Mouse (Mus musculus): Measurements from ENCODE around the gene Prkch. TPM values are rescaled to one million over a fixed set of nuclear protein-coding genes. Genes with fewer than 3 reads are reported as not detected.
A peak's percentile ranks its signal among the peaks of the same experiment; 100 is the strongest.

The Prkch gene
- polyA plus RNA-seq, 1 experiment: 12.5 TPM

DNA sequence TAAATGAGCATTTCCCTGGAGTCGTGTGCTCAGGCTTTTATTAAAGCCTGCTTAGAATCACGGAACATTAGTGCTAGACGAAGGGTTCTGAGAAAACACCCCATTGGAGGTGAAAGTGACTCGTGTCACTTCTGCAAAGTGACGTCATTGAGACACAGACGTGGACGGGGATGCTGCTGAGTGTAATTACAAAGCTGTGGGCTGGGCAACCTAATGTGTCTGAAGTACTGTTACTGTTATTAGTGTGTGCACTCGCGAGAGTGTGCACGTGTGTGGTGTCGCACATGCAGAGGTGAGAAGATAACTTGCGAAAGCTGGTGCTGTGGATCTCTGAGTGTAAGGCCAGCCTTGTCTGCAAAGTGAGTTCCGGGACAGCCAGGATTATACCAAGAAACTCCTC is 56.6 kb downstream of the Prkch start:
- no peak for DNase-seq (ENCODE audit: low read depth in 1 of 2, low spot score in 2 of 2)
- Histone ChIP-seq H3K27ac (ENCODE audit: insufficient read depth, low read length) (no peak overlapping the region), H3K4me1 (ENCODE audit: control insufficient read depth, insufficient read depth, insufficient read length) (0 out of 2 replicates have a peak, but pooled peaks cover 3% of the 10 kb centered on the region), H3K27me3 (ENCODE audit: control insufficient read depth, insufficient read depth, low read length) (no peaks in the 10 kb centered on the region), H3K36me3 (ENCODE audit: control insufficient read depth, insufficient read depth, low read length) (no peaks in the 10 kb centered on the region), H3K4me3 (ENCODE audit: extremely low read depth, insufficient read depth, insufficient read length) (no peak overlapping the region)
- no peak for TF ChIP-seq CTCF (IDR thresholded peaks at IDR 0.05; ENCODE audit: extremely low read depth, insufficient read depth, insufficient read length, insufficient replicate concordance)
- 82% methylated on average over 13 of the region's 13 CpGs for WGBS

DNA sequence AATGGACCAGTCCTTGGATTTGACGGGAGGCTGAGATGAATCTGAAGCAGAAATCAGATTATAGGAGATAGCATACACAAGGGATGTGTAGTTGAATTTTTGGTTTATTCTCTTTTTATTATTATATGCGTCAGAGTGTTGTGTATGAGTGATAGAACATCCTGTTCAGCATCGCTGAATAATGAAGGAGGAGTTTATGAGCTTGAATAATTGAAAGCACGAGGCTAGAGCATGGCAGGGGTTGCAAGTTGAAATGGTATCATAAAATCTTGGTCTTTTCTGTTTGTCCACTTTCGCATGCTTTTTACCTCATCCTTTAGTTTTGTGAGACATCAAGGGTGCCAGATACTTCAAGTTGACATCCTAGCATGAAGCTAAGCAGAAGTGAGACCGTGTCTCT is 60.6 kb downstream of the Prkch start:
- WGBS: 76% methylated on average over 6 of the region's 6 CpGs
- Histone ChIP-seq H3K4me1 (ENCODE audit: control insufficient read depth, insufficient read depth, insufficient read length) (0 out of 2 replicates have a peak, but pooled peaks cover 3% of the 10 kb centered on the region), H3K4me3 (ENCODE audit: extremely low read depth, insufficient read depth, insufficient read length) (no peak overlapping the region), H3K27ac (ENCODE audit: insufficient read depth, low read length) (no peak overlapping the region), H3K36me3 (ENCODE audit: control insufficient read depth, insufficient read depth, low read length) (no peaks in the 10 kb centered on the region), H3K27me3 (ENCODE audit: control insufficient read depth, insufficient read depth, low read length) (no peaks in the 10 kb centered on the region)
- no peak for TF ChIP-seq CTCF (IDR thresholded peaks at IDR 0.05; ENCODE audit: extremely low read depth, insufficient read depth, insufficient read length, insufficient replicate concordance)
- DNase-seq (ENCODE audit: low read depth in 1 of 2, low spot score in 2 of 2): no peak

DNA sequence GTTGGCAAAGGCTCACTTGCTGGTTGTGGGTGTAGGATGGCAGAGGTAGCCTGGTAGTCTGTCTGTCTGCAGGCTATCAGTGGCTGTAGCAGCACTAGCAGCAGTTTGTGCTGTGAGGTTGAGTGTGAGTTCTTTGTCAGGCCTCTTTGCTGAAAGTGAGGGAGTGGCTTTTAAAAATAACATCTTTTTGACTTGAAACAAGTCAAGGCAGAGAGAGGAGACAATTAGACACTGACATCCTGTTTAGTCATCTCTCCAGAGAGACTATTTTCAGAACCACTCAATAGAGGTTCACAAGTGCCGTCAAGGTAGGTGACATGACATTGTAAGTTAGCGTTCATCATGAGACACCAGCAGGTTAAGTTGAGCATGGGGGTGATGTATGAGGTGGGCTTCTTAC is 63.1 kb downstream of the Prkch start:
- TF ChIP-seq CTCF (IDR thresholded peaks at IDR 0.05; ENCODE audit: extremely low read depth, insufficient read depth, insufficient read length, insufficient replicate concordance) (no peak), POLR2A (IDR thresholded peaks at IDR 0.05; ENCODE audit: low read depth, low read length) (no peak)
- WGBS: 42% methylated on average over 2 of the region's 2 CpGs
- no peak for DNase-seq (ENCODE audit: low read depth in 1 of 2, low spot score in 2 of 2)
- H3K27ac ChIP-seq (ENCODE audit: insufficient read depth, low read length): peak overlapping the region; percentile 56; the same call in 1 of the 2 replicates
- 0 out of 2 replicates have a peak, but pooled peaks cover 3% of the 10 kb centered on the region for H3K4me1 ChIP-seq (ENCODE audit: control insufficient read depth, insufficient read depth, insufficient read length)
- H3K4me3 ChIP-seq (ENCODE audit: extremely low read depth, insufficient read depth, insufficient read length): no peak overlapping the region
- H3K36me3 ChIP-seq (ENCODE audit: control insufficient read depth, insufficient read depth, low read length): no peaks in the 10 kb centered on the region
- H3K27me3 ChIP-seq (ENCODE audit: control insufficient read depth, insufficient read depth, low read length): no peaks in the 10 kb centered on the region

DNA sequence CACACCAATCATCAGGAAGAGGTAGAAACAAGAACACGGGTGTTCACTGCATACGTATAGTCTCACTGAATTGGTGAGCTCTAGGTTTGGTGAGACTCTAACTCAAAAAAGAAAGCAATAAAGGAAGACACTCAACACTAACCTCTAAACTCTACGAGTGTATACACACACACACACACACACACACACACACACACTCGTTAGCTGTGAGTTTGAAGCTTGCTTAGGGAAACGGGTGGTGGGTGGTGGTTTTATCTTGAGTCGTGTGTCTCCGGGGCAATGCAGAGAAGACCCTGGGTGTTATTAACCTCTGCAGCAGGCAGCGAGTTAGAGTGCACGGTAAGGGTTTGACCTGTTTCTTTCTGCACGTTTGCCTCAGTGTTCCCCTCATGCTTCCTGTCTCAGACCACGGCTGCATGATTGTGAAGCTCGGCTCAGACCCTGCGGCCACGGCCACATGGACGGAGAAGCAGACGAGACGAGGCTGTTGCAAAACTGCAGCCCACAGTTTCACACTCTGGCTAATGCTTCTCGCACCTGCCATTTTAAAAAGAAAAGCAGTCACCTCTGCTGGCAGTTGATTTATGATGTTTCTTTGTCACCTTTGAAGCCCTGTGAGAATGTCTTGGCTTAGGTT is 72.1 kb downstream of the Prkch start:
- 16% methylated on average over 18 of the region's 18 CpGs for WGBS
- Histone ChIP-seq H3K27me3 (ENCODE audit: control insufficient read depth, insufficient read depth, low read length) (no peaks in the 10 kb centered on the region), H3K27ac (ENCODE audit: insufficient read depth, low read length) (peak overlapping the region; percentile 48; the same call in 1 of the 2 replicates), H3K4me1 (ENCODE audit: control insufficient read depth, insufficient read depth, insufficient read length) (peaks cover 4% of the 10 kb centered on the region; the same call in 1 of the 2 replicates), H3K4me3 (ENCODE audit: extremely low read depth, insufficient read depth, insufficient read length) (no peak overlapping the region), H3K36me3 (ENCODE audit: control insufficient read depth, insufficient read depth, low read length) (no peaks in the 10 kb centered on the region)
- DNase-seq (ENCODE audit: low read depth in 1 of 2, low spot score in 2 of 2): no peak
- no peak for TF ChIP-seq POLR2A (IDR thresholded peaks at IDR 0.05; ENCODE audit: low read depth, low read length)
- TF ChIP-seq CTCF (IDR thresholded peaks at IDR 0.05; ENCODE audit: extremely low read depth, insufficient read depth, insufficient read length, insufficient replicate concordance): no peak

DNA sequence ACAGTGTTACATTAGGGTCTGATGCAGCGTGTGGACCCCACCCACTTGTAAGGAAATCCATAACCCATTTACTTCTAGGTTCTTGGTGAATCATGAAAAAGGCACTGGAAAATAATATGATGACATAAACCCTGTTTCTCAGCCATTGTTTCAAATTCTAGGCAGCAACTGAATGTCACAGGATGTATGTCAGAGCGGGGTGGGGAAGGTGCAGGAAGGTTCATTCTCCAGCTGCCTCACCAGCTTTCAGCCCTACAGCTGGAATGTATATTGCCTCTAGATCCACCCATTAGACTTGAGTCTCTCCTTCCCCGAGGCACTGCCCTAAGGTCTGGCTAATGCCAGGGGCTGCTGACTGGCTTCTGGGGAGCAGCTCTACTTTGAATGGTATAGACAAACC is 78.8 kb downstream of the Prkch start:
- H3K27ac ChIP-seq (ENCODE audit: insufficient read depth, low read length): no peak overlapping the region
- peaks cover 2% of the 10 kb centered on the region; the same call in 1 of the 2 replicates for H3K4me1 ChIP-seq (ENCODE audit: control insufficient read depth, insufficient read depth, insufficient read length)
- 82% methylated on average over 3 of the region's 3 CpGs for WGBS
- no peak for DNase-seq (ENCODE audit: low read depth in 1 of 2, low spot score in 2 of 2)
- no peaks in the 10 kb centered on the region for H3K36me3 ChIP-seq (ENCODE audit: control insufficient read depth, insufficient read depth, low read length)
- H3K4me3 ChIP-seq (ENCODE audit: extremely low read depth, insufficient read depth, insufficient read length): no peak overlapping the region
- H3K27me3 ChIP-seq (ENCODE audit: control insufficient read depth, insufficient read depth, low read length): no peaks in the 10 kb centered on the region
- TF ChIP-seq POLR2A (IDR thresholded peaks at IDR 0.05; ENCODE audit: low read depth, low read length) (no peak), CTCF (IDR thresholded peaks at IDR 0.05; ENCODE audit: extremely low read depth, insufficient read depth, insufficient read length, insufficient replicate concordance) (no peak)

DNA sequence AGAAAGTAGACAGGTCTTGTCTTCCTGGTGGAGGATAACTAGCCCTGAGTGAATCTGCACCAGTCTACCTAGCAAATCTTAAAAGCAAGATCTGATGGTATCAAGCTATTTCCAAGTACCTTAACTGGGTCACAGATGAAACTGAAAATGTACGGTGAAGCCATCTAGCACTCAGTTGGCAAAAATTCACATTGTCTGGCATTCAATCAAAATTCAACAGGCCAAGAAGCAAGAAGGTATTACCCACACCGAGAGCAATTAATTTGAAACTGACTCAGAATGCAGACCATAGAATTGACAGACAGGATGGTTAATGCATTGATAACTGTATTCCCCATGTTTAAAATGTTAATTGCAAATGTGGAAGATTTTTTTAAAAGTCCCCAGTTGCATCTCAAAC is 82.1 kb downstream of the Prkch start:
- Histone ChIP-seq H3K27ac (ENCODE audit: insufficient read depth, low read length) (no peak overlapping the region), H3K4me3 (ENCODE audit: extremely low read depth, insufficient read depth, insufficient read length) (no peak overlapping the region), H3K27me3 (ENCODE audit: control insufficient read depth, insufficient read depth, low read length) (no peaks in the 10 kb centered on the region), H3K36me3 (ENCODE audit: control insufficient read depth, insufficient read depth, low read length) (no peaks in the 10 kb centered on the region), H3K4me1 (ENCODE audit: control insufficient read depth, insufficient read depth, insufficient read length) (peaks cover 2% of the 10 kb centered on the region; the same call in 1 of the 2 replicates)
- no peak for DNase-seq (ENCODE audit: low read depth in 1 of 2, low spot score in 2 of 2)
- WGBS: 82% methylated on average over 2 of the region's 2 CpGs
- no peak for TF ChIP-seq POLR2A (IDR thresholded peaks at IDR 0.05; ENCODE audit: low read depth, low read length)
- TF ChIP-seq CTCF (IDR thresholded peaks at IDR 0.05; ENCODE audit: extremely low read depth, insufficient read depth, insufficient read length, insufficient replicate concordance): no peak

DNA sequence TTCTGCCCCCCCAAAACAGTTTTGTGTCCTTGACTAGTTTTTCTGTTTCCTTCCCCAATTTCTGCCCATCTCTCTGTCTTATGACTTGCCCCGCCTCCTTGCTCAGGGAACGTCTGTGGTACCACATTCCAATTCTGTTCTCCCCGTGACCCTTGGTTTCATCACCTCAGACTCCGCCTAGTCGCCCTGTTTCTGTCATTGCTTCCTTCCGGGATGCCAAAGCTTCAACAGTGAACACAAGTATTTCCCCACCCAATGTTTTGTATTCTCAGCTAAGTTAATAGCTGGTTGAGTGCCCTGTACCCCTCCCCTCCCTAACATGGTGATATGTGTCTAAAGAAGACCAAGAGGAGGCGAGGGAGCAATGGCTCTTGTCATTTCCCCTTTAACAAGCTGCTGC is 83.0 kb downstream of the Prkch start:
- H3K27me3 ChIP-seq (ENCODE audit: control insufficient read depth, insufficient read depth, low read length): no peaks in the 10 kb centered on the region
- no peak overlapping the region for H3K4me3 ChIP-seq (ENCODE audit: extremely low read depth, insufficient read depth, insufficient read length)
- no peak overlapping the region for H3K27ac ChIP-seq (ENCODE audit: insufficient read depth, low read length)
- no peak for DNase-seq (ENCODE audit: low read depth in 1 of 2, low spot score in 2 of 2)
- 69% methylated on average over 7 of the region's 7 CpGs for WGBS
- TF ChIP-seq CTCF (IDR thresholded peaks at IDR 0.05; ENCODE audit: extremely low read depth, insufficient read depth, insufficient read length, insufficient replicate concordance) (no peak), POLR2A (IDR thresholded peaks at IDR 0.05; ENCODE audit: low read depth, low read length) (no peak)
- H3K36me3 ChIP-seq (ENCODE audit: control insufficient read depth, insufficient read depth, low read length): no peaks in the 10 kb centered on the region
- peaks cover 5% of the 10 kb centered on the region; the same call in 1 of the 2 replicates for H3K4me1 ChIP-seq (ENCODE audit: control insufficient read depth, insufficient read depth, insufficient read length)

All from spleen, adult 2 months (tissue).